Mouse (Mus musculus) heart, adult 11 months (tissue): ENCODE results near the gene Adamts20.
"Not testable (repeated sequence)": the region's sequence is repeated elsewhere in the genome, so short reads cannot be mapped to it uniquely, and the experiment has no call there.

ENCODE experiments used
- DNase-seq: peaks from one replicate; pipeline ENCODE4 v3.0.0; 2022

Gene Adamts20

DNA sequence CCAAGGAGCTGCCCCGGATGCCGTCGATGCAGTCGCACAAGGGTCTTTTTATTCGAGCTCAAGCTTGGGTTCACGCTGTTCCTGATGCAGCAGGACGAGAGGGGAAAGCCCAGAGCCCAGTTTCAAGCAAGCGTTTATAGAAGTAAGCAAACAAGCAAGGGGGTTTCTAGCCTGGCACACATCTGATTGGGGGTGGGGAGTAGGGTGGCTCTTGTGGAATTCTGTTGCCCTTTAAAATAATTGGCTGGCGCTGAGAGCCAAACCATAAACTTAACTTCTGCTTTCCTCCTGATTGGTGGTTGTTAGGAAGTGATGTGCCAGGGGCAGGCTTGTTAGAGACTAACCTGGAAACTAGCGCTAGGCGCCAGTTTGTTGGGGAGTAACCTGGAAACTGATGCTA is at the start of gene Adamts20:
Adamts20 (minus strand) TSS at position 101 of the 400 bp plus-strand sequence.
- no peak for DNase-seq

DNA sequence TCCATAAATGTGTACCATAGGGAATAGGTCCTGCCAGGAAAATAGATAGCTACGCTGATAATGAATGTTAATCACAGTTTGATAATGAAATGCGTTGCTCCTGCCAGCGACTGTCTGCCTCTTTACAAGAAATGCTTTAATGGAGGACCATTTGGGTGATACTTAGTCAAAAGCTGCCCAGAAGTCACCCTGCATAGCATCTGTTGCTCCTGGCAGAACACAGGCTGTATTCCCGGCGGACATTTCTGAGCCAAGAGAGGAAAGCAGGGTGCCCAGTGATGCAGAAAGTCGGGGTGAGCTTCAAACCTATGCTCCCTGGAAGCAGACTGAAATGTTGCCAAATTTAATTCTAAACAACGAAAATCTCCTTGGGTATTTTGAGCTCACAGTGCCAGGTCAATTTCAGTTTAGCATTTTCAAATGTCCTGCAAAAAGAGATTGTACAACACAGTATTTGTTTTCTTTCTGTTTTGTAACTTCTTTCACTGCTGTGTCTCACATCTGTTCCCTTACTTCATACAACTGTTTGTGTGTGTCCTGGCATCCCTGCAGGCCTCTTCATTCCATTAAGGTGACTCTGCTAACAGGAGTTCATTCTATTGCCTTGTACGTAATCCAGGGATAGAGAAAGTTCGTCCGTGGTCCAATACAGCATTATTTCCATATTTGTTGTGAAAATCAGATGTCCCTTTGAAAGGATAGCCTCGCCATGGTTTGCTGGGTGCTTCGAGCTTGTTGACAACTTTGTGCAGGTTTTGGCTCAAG is 38.4 kb upstream of the Adamts20 start:
- DNase-seq: peak; percentile 91

DNA sequence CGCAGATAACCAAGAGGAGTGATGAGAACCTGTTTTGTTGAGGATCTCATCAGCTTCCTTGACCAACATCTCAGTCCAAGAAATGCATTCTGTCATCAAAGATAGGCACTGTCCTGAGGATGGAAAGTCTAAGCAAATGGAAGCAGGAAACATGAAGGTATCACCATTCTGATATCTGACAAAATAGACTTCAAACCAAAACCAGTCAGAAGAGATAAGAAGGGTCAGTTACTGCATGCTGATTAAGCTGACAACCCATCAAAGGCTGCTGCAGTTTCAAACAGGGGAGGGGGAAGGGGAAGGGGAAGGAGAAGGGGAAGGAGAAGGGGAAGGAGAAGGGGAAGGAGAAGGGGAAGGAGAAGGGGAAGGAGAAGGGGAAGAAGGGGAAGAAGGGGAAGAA is 34.0 kb upstream of the Adamts20 start:
- no peak for DNase-seq

DNA sequence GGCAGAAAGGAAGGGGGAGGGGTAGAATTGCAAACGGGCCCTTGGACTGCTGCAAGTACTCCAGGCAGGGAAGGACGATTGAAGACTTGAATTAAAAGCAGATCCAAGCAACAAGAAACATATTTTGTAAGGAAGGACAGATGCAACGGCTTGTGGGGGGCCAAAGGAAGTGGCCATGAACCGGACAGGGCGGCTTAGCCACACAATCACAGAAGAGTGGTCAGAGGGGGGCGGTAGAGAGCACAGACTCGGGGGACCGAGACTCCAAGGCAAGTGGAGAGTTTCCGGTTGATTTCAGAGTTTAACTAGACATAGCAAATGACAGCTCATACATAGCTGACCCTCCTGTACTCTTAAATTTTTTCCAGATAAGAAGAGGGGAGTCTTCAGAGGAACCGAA is 30.7 kb upstream of the Adamts20 start:
- DNase-seq: no peak

DNA sequence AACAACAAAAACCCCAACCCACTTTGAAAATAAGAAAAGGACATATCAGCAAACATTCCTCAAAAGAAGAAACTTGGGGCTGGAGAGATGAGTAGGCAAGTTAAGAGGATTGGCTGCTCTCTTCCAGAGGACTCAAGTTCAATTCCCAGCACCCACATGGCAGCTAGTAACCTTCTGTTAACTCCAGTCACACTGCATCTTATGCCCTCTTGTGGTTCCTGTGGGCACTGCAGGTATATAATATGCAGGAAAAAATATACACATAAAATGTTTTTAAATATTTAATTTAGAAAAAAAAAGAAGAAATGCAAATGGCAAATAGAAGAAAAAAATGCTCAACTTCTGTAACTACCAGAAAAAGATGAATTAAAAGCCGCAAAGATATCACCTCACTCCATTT is 29.2 kb upstream of the Adamts20 start:
- DNase-seq: no peak

DNA sequence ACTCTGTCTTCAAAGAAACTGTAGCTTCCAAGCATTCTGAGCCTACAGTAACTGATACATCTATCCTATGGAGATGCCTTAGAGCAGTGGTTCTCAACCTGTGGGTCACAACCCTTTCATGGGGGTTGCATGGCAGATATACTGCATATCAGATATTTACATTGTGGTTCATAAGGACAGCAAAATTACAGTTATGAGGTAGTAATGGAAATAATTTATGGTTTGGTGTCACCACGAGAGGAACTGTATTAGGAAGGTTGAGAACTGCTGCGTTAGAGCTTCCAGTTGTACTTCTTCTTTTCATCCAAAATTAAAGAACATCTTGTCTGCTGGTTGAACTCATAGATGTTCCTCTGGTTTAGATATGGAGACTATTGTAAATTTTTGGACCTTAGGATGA is 24.2 kb upstream of the Adamts20 start:
- DNase-seq: no peak

DNA sequence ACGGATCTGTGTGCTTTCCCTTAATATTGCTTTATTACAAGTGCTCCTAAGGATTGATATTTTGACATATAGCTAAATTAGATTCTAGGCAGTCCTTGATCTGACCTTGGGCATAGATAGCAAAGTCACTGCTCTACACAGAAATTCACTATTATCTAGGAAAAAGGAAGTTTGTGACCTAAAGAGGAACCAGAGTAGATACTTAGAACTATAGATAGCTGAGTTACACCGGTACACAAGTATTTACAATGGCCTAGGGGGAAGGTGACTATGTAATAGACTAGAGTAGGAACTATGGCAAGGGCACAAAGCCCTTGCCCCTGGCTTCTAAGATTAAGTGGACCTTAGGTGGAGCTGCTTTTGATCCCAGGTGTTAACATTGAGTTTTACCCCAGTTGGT is 22.8 kb upstream of the Adamts20 start:
- not testable (repeated sequence) for DNase-seq

DNA sequence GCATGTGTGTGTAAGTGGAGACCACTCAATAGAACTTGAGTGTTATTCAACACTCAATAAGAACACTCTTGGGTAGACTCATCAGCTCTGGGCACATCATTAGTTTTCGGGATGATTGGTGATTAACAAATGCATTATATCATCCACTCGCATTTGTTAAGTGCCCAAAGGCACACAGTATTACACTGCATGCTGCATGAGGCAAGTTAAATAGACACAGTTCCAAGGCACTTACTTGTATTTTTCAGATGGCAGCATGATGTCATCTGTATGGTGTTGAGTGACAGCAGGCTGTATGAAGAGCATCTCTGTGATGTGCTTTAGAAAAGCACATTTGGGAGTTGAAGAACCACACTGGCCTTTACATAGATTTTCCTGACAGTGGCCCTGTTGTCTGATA is 17.3 kb upstream of the Adamts20 start:
- no peak for DNase-seq

DNA sequence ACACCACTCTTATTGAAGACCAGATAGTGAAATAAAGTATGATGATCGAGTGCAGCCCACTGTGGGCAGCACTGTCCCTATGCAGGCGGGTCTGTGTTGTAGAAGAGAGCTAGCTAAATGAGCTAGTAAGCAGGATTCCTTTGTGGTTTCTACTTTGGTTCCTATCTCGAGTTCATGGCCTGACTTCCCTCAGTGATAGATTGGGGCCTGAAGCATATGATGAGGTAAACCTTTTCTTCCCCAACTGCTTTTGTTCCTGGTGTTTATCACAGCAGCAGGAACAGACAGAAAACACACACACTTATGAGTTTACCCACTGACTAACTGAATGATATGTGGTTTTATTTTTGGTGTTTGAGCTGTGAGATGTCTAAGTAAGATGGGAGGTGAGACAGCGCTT is 15.6 kb upstream of the Adamts20 start:
- no peak for DNase-seq

DNA sequence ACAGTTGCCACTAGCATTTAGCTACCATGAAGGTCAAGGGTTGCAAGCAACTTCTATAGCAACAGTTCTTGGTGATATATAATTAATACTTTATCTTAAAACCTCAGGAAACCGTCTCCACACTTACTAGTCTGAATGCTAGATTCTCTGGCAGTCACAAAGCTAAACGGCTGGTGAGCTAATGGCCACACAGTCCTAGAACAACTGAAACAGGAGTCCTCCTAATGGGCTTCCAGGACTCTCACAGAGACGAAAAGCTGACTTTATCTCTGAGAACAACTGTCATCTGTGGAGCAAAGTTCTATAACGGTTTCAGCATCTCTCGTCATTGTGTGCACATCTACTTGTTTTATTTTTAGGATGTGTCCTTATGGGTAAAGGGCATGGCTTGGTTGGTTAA is 15.0 kb upstream of the Adamts20 start:
- DNase-seq: no peak

DNA sequence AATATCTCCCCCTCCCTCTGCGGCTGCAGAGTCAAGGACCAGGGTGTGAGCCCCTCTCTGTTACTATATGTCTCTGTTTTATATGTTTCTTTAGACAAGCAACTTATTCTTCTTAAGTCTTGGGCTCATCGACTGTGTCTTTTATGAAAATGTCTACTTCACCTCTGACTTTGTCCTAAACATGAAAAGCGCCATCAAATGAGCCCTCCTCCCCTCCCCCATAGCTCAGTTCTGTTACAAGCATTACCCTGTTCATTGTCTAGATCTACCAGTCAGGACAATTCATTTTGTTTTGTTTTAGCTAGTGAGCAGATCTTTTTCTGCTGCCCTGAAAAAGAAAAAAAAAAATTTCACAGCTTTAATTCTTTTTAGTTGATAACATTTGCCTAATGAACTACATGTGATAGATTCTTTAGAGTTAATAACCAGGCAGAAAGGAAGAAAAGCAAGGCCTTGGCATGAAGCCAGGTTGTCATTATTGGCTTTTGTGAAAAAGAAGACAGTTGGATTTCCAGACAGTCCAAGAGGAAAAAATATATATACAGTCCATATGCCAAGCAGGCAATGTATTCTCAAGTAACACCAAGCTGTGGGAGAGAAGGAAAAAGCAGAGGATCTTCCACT is 14.4 kb upstream of the Adamts20 start:
- no peak for DNase-seq

DNA sequence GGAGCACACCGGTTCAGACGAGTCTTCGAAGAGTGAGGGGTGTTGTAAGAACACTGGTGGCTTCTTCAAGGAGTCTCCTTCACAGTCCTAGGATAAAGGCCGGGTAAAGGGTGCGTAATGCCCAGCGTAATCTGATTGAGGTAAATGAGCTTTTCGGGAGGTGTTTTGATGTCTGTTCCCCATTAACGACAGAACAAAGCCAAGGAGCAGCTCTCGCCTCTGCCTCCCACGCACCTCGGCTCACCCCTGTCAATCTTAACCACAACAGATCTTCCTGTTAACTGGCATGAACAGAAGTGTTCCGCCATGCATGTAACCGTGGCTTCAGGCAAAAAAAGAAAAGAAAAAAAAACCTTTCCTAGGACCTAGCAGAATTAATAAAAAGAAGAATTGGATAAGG is 13.5 kb upstream of the Adamts20 start:
- DNase-seq: no peak

DNA sequence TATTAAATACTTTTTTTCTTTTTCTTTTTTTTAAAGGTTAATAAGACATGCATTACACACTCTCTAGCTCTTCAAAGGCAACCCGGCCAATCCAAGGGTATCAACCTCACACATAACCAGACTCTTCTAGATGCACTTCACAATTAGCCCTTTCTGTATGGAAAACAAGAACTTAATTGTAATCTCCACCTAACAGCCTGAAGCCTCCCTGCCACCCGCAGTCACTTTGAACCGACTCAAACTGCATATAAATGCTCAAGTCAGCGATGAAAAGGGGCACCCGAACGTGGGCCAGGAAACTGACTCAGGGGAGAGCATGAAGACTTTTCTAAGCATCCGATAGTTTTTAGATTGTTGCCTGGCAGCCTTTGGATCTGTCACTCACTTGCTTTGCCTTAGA is 12.1 kb upstream of the Adamts20 start:
- no peak for DNase-seq

DNA sequence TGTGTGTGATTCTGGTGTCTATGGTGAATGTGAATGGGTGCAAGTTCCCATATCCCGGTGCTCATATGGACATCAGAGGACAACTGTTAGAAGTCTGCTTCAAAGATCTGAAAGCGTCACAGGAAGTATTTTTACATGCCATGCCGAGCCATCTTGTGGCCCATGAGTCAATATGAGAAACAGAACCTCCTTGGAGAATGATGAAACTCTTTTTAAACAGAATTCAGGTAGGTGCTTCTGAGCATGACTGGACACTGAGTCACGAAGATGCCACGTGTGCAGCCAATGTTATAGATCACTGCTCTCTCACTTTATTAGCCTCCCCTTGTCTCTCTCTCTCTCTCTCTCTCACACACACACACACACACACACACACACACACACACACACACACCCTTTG is 10.8 kb upstream of the Adamts20 start:
- DNase-seq: no peak

DNA sequence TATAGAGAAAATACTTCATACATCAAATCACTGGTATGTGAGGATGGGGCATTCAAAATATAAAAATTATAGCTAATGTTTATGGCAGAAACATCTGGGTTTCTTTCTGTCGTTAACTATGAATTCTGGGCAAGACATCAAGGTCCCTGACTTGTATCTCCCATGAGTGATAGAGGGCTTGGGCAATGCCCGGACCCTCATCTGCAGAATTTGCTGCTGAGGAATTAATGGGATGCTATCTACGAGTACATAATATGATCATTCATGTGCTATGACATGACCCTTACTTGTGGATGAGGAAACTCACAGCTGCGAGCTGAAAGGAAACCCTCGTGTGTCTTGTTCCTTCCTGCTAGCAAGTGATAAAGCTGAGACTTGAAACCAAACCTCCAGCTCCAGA is 5.1 kb upstream of the Adamts20 start:
- DNase-seq: no peak

DNA sequence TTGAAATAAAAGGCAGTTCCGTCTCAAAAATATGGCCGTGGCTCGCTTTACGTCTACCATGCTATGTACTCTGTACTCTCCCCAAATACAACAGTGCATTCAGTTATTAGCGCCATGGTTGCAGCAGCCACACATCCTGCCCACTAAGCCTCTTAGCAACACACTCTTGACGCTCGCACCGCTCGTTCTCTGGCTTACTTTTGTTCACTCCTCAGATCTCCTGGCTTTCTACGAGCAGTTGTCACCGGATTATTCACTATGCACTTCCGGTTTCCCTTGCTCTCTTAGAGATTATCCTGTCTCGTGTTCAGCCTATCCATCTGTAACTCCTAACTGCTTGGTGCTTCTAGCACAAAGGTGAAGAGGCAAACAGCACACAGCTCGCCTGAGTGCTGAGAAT is 337 bp downstream of the Adamts20 start:
- DNase-seq: no peak

DNA sequence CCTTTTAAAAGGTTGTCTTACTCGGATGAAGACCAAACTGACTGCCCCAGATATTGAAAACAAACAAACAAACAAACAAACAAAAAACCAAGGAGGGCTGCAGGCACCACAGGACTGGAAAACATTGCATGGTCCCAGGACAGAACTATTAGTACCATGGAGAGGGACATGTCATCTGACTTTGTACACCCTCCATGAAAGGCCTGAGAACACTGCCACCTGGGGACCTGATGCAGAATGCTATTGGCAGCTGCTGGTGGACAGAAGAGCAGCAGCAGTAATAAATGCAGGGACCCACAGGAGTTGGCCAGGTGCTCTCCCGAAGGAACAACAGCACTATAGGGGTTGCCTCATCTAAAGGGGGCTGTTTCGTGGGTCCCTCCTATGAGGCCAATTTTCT is 2.0 kb downstream of the Adamts20 start:
- no peak for DNase-seq

DNA sequence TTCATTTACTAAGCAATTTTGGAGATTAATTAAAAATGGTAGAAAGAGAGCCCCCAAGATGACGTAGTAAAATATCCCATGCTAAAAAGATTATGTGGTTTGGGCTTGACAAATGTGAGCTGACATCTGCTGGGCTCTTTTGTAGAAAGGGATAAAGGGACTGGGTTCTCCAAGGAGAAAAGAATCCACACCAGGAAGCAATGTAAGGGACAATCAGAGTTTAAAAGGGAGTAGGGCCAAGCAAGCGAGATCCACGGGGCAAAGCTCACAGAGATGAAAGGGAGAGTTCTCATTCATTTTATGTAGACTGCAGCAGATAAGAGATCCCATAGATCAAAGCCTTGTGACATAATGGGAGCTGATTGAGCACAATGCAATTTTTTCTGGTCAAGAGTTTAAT is 3.0 kb downstream of the Adamts20 start:
- no peak for DNase-seq

DNA sequence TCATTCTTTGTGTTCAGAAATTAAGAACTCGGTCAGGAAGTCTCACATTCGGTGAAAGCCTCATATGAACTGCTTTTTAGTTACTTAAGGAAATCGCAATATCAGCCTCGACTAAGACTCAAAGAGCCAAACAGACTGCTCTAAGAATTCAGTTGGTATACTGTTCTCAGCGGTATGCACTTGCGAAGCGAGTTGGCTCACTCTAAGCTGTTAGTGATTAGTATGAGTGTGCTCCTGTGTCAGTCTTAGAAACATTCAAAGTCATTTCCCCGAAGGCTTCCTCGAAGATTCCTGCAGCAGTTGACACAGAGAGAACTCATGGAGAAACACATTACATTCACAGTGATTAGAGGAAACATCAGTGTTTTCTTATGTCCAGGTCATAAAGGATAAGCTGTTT is 4.1 kb downstream of the Adamts20 start:
- DNase-seq: no peak

DNA sequence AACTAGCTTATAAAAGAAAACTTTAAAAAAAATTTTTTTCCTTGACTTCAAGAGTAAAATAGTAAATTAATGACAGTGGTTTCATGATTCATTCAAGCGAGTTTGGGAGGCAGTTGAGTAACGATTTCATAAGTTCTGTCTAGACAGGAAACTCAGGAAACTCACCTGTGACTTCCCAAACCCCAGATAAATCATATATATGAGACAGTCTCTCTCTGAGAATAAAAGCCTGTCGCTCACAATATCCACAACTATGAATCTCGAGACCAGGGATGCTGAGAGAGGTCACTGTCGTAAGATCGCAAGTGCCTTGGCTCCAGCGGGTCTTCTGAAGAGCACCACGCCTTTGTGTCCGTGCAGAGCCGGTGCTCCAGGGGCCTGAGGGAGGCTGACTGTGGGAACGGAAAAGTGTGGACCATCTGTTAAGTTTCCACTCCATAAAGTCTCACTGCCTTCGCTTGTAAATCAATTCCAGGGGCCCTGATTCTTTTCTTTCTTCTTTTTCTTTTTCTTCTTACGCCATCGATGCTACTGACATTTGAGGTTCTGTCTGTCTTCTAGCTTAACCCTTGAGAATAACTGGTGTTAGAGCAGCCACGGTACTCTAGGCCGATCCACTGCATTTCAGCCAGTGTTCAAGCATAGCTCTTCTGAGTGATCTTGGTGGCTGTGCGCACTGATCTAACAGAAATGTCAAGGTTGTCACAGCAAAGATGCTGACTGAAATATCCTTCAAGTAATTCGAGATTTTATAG is 7.4 kb downstream of the Adamts20 start:
- no peak for DNase-seq

DNA sequence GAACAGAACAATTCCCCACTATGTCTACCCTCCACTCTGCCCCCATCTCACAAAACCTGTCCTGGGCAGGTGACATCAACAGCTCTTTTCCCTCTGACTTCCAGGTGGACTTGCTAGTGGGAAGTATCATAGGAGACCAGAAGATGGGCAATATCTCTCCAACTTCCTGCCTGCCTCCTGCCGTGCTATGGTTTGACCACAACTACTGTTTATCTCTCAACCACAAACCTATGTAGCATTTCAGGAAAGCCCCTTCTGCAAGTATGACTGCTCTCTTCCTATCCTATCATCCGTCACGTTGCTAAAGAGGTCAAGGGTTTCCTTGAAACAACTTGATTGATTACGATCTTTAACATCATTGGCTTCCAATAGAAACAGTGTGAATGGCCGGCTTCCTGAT is 12.4 kb downstream of the Adamts20 start:
- DNase-seq: no peak

DNA sequence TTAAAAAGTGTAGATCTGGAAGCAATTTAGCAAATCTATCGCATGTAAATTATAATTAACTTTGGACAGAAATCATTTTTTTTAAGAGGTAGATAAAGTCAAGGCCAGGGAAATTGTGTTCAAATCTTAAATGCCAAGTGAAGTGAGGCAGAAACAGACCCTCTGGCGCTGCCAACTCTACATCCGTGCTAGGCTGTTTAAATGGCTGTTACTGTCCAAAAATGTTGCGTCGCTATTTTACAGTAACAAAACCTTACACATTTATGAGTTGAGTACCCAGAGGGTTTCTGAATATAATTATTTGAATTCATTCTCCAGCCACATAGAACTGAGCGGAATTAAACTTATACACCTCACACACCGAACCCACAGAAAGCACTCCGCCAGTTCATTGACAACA is 13.6 kb downstream of the Adamts20 start:
- no peak for DNase-seq

DNA sequence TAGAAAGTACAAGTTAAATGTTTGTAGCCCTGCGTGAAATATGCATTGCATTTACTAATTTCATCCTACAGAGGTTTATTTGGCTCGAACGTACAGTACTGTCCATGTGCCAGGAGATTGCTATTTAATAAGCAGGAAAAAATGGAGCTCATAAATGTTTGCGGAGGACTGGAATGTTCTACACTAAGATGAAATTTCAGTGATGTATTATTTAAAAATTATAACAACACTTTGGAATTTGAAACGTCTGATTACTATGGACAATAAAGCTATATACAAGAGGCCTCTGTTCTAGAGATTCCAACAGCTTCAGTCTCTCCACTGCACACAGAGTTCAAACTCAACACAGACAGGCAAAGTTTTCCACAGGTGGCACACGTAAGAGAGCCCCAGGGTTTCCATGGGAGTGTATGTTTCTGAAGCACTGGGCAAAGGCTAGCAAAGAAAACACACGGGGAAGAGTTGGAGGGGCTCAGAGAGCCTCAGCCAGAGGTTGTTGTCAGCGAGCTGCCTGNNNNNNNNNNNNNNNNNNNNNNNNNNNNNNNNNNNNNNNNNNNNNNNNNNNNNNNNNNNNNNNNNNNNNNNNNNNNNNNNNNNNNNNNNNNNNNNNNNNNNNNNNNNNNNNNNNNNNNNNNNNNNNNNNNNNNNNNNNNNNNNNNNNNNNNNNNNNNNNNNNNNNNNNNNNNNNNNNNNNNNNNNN is 20.6 kb downstream of the Adamts20 start:
- DNase-seq: no peak

DNA sequence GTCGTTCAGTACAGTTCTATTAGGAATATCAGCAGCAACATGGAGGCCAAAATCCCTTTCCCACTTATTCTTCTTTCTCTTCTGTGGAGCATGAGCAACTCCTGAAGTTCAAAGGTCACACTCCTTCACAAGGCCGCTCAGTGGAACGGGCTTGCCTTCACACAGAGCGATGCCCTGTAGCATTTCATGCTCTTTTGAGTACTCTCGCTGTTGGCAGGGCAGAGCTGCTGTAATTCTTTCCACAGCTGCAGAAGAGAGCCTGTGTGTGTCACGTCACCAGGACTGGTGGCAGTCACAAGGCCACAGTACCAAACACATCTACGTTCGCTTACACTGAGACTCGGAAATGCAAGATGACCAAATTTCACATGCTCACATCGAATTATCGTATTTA is 21.2 kb downstream of the Adamts20 start:
- DNase-seq: no peak
